16 mouse cellular contexts compared by ENCODE assay signal in genomic region chr16:34122486-34122885, GRCm38 (mm10).
"Had no signal": no experiment of that assay in that cellular context is flagged by ENCODE, and none has a peak within 500 bp of the region (broad histone marks: within the 10 kb centered on the region; RNA-seq: fewer than 3 reads in every experiment).

No protein-coding gene starts in this region.

- H3K9me3 ChIP-seq: kidney, embryonic 15.5 days; limb, embryonic 15.5 days; liver, embryonic 12.5 days; megakaryocyte, embryonic 14.5 days; neural tube, embryonic 12.5 days had no signal

- H3K4me1 ChIP-seq: liver, embryonic 12.5 days; neural tube, embryonic 12.5 days had no signal

- DNase-seq: kidney, adult 2 months; kidney, postnatal 14 days; layer of hippocampus, adult 9-11 months; lung, embryonic 14.5 days; lung, postnatal 10 days; right cerebral cortex, adult 18-20 months; right cerebral cortex, postnatal 25 days; thymus, postnatal 4 days had no signal

- ATAC-seq: intestine, embryonic 16.5 days; liver, embryonic 12.5 days had no signal

- H3K4me2 ChIP-seq: kidney, embryonic 15.5 days; limb, embryonic 15.5 days; liver, embryonic 12.5 days; lung, embryonic 14.5 days; neural tube, embryonic 12.5 days had no signal

- H3K36me3 ChIP-seq: kidney, embryonic 15.5 days; limb, embryonic 15.5 days; liver, embryonic 12.5 days; neural tube, embryonic 12.5 days had no signal

- H3K27ac ChIP-seq: kidney, embryonic 15.5 days; limb, embryonic 15.5 days; liver, embryonic 12.5 days; macrophage; neural tube, embryonic 12.5 days; stomach, postnatal 0 days had no signal

- H3K4me3 ChIP-seq: kidney, embryonic 15.5 days; limb, embryonic 15.5 days; liver, embryonic 12.5 days; megakaryocyte, embryonic 14.5 days; neural tube, embryonic 12.5 days had no signal

- H3K27me3 ChIP-seq: kidney, embryonic 15.5 days; limb, embryonic 15.5 days; neural tube, embryonic 12.5 days had no signal

- H3K9ac ChIP-seq: kidney, embryonic 15.5 days; limb, embryonic 15.5 days; liver, embryonic 12.5 days; lung, embryonic 14.5 days; neural tube, embryonic 12.5 days had no signal
